Mouse (Mus musculus) adrenal gland, postnatal 25 days (tissue): ENCODE results near the gene P4htm. TPM values are rescaled to one million over a fixed set of nuclear protein-coding genes. Genes with fewer than 3 reads are reported as not detected.
A peak's percentile ranks its signal among the peaks of the same experiment; 100 is the strongest.
"Not testable (repeated sequence)": the region's sequence is repeated elsewhere in the genome, so short reads cannot be mapped to it uniquely, and the experiment has no call there.

Source experiments
- DNase-seq: peaks from one replicate; pipeline ENCODE4 v3.0.0; 2021; ENCODE audit warnings: mixed read lengths
- long read RNA-seq: library from polyadenylated mRNA; stranded (forward); transcript quantifications from one replicate; pipeline ENCODE4 v2.0.0, GENCODE M21; 2021
- total RNA-seq: library from RNA; stranded (reverse); gene quantifications from 2 replicates; pipeline ENCODE4 v1.2.3, GENCODE M21; 2021

The P4htm gene
- total RNA-seq = 8.7 and 10.5 TPM in 2 replicates
- long read RNA-seq, partial matches to known transcripts = 1 of 9 reads
- long read RNA-seq, other reads (novel, unspliced or antisense) = 4 of 9 reads

GRCm38 (mm10) chr9:108596998-108597764 is at the start of gene P4htm:
Gene P4htm (minus strand): TSS chr9:108597667.
- DNase-seq = peak; percentile 74

- no peak for DNase-seq
Observed at GRCm38 (mm10) chr9:108639825-108640224, 42.4 kb upstream of the P4htm start.

GRCm38 (mm10) chr9:108635415-108635814 is 37.9 kb upstream of the P4htm start:
- no peak for DNase-seq

GRCm38 (mm10) chr9:108633846-108634245 is 36.4 kb upstream of the P4htm start:
- DNase-seq = no peak

DNA sequence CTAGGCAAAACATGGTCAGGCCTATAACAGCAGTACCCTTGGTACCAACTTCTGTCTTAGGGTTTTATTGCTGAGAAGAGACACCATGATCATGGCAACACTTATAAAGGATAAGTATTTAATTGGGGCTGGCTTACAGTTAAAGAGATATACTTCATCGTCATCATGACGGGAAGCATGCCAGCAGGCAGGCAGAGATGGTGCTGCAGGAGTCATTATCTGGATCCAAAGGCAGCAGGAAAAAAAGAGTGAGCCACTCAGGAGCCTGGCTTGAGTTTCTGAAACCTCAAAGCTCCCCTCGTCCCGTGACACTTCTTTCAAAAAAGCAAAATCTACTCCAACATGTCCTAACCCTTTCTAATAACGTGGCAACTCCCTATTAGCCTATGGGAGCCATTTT is 34.9 kb upstream of the P4htm start:
- no peak for DNase-seq

- DNase-seq = no peak
Observed at GRCm38 (mm10) chr9:108631631-108632256, 34.3 kb upstream of the P4htm start.

GRCm38 (mm10) chr9:108630683-108631082 is 33.2 kb upstream of the P4htm start:
- no peak for DNase-seq

DNA sequence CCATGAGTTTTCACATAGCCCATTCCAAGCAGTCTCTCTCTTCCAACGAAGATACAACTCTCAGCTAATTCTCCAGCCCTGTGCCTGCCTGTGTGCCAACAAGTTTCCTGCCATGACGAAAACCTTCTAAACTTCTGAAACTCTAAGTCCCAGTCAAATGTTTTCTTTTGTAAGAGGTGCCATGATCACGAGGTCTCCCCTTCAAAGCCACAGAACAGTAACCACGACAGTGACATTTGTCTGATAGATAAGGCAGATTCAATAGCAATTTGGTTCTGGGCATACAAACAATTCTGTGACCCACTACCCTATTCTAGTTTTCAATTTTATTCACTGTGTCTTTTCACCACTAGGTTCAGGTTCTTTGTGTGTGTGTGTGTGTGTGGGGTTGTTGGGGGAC is 30.7 kb upstream of the P4htm start:
- no peak for DNase-seq

DNA sequence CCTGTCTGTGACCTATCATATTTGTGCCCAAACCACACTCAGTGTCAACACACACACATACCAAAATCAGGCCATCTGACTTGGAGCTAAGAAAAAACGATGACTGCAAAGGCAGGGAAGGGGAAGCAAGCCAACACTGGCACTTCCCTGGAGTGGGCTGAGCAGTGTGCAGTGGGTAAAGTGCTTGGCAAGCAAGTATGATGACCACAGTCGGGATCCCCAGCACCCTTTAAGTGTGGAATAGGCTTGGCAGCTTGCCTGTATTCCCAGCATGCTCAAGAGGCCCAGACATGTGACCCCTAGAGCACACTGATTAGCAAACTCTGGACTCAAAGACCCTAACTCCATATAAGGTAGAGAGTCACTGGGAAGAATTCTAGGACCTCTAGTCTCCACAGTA is 29.0 kb upstream of the P4htm start:
- DNase-seq = no peak

GRCm38 (mm10) chr9:108617301-108617700 is 19.8 kb upstream of the P4htm start:
- DNase-seq = no peak

- DNase-seq = no peak
Observed at GRCm38 (mm10) chr9:108611488-108611887, 14.0 kb upstream of the P4htm start.

- no peak for DNase-seq
Observed at GRCm38 (mm10) chr9:108608889-108609288, 11.4 kb upstream of the P4htm start.

- not testable (repeated sequence) for DNase-seq
Observed at GRCm38 (mm10) chr9:108607929-108608328, 10.5 kb upstream of the P4htm start.

GRCm38 (mm10) chr9:108601986-108602385 is 4.5 kb upstream of the P4htm start:
- DNase-seq = no peak

DNA sequence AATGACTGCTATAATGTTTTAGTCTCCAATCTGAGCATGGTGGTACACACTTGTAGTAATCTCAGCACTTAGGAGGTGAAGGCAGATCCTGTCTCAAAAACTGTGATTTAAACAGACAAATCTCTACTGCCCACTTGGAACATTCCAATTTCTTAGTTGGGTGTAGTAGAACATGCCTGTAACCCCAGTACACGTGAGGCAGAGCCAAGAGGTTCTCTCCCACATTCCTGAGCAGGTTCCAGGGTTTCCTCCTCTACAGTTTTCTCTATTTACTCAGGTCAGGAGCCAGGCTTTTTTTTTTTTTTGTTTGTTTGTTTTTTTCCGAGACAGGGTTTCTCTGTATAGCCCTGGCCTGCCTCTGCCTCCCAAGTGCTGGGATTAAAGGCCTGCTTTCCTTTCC is 2.5 kb upstream of the P4htm start:
- DNase-seq = no peak

- no peak for DNase-seq
Observed at GRCm38 (mm10) chr9:108599021-108599566, 1.6 kb upstream of the P4htm start.

- no peak for DNase-seq
Observed at GRCm38 (mm10) chr9:108594354-108594753, 3.1 kb downstream of the P4htm start.

DNA sequence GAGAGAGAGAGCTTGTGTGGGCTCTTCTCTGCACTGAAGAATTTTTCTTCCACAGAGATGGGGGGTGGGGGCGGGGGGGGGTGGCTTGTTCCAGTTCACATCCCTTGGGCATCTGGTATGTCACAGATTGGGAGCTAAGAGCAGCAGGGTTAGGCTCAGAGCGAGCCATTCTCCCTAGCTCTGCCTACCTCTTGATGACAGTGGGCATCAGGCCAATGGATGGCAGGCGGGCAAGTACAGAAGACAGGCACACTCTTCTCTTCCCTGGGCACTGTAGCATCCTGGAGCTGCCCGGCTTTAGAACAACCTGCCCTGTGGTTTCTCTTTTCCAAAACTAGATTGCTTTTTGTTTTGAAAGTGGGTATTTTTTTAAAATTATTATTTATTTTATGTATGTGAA is 6.0 kb downstream of the P4htm start:
- DNase-seq = no peak

DNA sequence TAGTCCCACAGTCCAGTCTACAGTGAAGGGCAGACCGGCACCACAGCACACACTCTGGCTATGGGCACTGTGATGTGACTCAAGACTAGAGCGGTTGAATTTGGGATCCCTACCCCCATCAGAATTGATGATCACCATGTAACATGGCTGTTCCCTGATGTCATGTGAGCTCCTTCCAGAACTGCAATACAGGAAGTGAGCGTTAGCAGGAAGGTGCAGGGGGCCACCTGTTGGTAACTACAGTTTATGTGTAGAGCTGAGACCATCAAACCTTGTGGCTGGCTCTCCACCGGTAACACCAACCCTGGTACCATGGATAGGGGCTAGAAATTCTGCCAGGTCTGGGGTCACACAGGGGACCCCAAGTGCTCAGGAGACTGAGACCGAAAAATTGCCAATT is 8.2 kb downstream of the P4htm start:
- no peak for DNase-seq

- peak; percentile 58 for DNase-seq
Observed at GRCm38 (mm10) chr9:108587571-108588180, 9.8 kb downstream of the P4htm start.

DNA sequence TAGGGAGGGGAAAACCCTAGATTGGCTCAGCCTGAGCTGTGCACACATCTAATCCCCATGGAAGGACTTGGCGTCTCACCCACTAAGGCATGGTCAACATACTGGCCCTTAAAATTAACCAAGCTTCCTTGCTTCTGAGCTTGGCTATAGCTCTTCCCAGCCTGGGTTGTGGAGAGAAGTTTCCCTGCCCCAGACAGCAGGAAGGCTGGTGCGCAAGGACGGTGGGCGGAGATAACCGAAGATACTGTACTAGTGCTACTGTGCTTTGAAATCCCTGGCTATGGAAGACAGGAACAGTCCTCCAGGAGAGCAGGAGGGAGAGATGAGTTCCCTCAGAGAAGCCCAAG is 18.1 kb downstream of the P4htm start:
- peak; percentile 54 for DNase-seq

- peak; percentile 93 for DNase-seq
Observed at GRCm38 (mm10) chr9:108578545-108579343, 18.7 kb downstream of the P4htm start, which contains the start of gene Wdr6. Gene Wdr6 (minus strand): TSS chr9:108578739.
